Mouse (Mus musculus) C2C12 (cell line): ENCODE measurements at regions not wholly inside any gene's neighbourhood (a gene's known extent, or its start where the extent isn't known, plus 50 kb on each side); places are given as distances from the start of the nearest gene placed in this dataset.

Source experiments
- CEBPB ChIP-seq: IDR thresholded peaks from one replicate; pipeline ENCODE4 v1.6.1; 2011; ENCODE audit warnings: low read depth, mild to moderate bottlenecking, control low read depth, moderate library complexity
- CTCF ChIP-seq: IDR thresholded peaks from one replicate; pipeline ENCODE4 v1.5.1; 2011; ENCODE audit not compliant: control insufficient read depth, insufficient read depth, insufficient read length
- FOSL1 ChIP-seq: IDR thresholded peaks from one replicate; pipeline ENCODE4 v1.8.0; 2011; ENCODE audit warnings: mild to moderate bottlenecking, low read length; ENCODE audit not compliant: poor library complexity, insufficient read depth, severe bottlenecking
- MAX ChIP-seq: IDR thresholded peaks from one replicate; pipeline ENCODE4 v1.6.1; 2011; ENCODE audit warnings: mild to moderate bottlenecking, control low read depth
- USF1 ChIP-seq: IDR thresholded peaks from one replicate; pipeline ENCODE4 v1.6.1; 2011; ENCODE audit warnings: low read depth, mild to moderate bottlenecking, control low read depth, moderate library complexity

DNA sequence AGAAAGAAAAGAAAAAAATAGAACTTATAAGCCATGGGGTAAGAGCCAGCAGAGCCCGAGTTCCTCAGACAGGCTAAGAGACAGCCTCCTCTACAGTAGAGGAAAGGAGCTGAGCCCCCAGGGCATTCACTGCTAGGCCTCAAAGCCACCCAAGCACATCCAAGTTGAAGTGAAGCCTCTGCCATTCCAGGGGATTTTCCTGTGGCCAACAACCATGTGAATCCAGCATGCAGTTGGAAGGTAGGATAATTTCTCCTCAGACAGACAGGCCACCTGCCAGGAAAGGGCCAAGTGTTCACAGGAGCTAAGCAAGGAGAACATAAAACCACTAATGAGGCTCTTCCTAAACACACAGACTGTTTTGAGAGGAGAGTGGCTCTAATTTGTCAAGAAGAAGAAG is 199.6 kb upstream of the Cdyl start:
- TF ChIP-seq CTCF (no peak), CEBPB (no peak), MAX (no peak), USF1 (no peak), FOSL1 (no peak)
